Mouse (Mus musculus) adipocyte (in vitro differentiated cells): ENCODE data around the gene Mob1a.

Experiments used
- DNase-seq: peaks from one replicate; pipeline ENCODE4 v3.0.0-alpha.2; 2016; ENCODE audit warnings: low spot score

Gene Mob1a

GRCm38 (mm10) chr6:83385569-83386090 lies 59.8 kb downstream of the Mob1a start:
- no peak for DNase-seq

DNA sequence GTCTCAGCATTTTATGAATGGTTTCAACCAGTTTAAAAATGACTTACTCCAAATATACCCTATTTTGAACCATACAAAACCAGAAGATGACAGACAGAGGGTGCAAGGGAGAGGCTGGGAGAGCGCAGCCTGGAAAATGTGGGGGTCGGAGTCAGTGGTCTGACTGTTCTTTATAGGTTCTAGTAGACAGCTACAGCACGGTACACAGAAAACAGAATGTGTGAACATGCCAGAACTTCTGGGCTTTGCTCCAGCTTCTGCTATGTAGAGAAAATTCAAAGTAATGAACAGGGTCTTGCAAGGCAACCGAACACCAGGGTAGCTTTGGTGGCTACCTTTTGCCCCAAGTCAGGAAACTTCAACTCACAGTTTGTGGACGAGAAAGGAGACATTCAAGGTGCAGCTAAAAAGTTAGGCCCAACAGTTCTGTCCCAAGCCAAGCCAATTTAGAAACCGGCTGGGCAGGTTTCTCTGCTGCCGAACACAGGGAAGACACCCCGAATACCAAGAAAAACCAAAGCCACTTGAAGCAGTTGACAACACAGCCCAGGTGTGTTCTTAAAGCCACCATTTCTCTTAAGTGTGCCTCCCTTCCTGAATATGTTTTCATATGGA lies 66.5 kb downstream of the Mob1a start:
- peak; percentile 31 for DNase-seq
